Mouse (Mus musculus) A20 (cell line): Measurements from ENCODE around the gene Zbtb41.
"Not testable (repeated sequence)": the region's sequence is repeated elsewhere in the genome, so short reads cannot be mapped to it uniquely, and the experiment has no call there.

Experiments used
- DNase-seq: peaks from one replicate; pipeline ENCODE4 v3.0.0-alpha.2; 2011; ENCODE audit warnings: low read depth, low spot score

The Zbtb41 gene

DNA sequence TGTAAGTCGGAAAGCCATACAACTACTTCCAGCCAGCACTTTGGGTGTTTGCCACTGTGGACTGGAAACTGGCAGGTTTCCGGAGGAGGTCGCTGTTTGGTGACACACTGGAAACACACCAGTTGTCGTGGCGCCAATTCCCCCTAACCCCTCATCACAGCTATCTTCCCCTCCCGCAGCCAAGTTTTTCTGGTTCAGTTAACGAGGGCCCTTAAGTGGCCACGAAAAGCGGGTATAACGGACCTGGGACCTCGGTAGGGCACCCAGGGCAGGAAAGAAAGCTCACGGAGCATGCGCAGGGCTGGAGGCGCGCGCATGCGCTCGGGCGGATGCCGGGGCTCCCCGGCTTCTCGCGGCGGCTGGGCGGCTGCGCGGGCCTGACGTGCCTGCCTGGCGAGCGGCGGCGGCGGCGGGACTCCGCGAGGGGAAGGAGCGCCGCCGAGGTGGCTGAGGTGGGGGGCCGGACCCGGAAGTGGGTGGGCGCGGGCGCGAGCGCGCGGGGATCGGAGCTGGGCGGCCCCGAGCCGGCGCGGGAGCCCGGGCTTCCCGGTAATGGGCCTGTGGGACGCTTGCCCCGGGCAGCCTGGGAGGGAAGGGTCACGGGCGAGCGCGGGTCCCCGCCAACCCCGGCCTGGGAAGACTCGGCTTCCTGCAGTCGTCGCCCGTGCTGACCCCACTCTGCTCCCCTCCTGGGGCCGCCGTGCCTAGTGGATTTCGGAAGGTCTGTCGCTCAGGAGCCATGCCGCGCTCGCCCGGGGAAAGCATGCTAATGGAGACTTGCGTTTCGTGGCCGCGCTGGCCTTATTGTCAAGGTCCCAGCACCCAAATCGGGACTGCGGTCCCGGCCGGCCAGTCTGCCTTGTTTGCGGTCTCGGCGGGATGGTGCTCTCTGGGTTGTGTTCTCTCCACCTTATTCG is at the start of gene Zbtb41:
Zbtb41 (plus strand) TSS at position 414 of the 917 bp plus-strand sequence.
- peak; percentile 94 for DNase-seq

DNA sequence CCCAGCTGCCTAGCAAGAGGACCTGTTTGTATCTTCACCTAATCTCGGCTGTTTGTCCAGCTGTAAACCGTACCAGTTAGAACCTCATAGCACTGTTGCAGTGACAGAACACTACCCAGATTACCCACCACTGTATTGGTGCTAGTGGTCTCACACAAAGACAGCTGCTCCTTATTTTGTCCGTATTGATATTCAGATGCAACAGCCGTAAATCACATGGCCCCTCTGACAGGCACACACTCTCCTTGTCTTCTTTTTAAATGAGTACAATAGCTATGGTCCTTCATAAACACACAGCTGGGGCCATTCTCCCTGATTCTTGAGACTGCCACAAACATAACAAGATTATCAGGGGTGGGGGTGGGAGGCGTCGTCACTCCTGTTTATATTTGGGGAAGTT is 46.2 kb upstream of the Zbtb41 start:
- DNase-seq = no peak

DNA sequence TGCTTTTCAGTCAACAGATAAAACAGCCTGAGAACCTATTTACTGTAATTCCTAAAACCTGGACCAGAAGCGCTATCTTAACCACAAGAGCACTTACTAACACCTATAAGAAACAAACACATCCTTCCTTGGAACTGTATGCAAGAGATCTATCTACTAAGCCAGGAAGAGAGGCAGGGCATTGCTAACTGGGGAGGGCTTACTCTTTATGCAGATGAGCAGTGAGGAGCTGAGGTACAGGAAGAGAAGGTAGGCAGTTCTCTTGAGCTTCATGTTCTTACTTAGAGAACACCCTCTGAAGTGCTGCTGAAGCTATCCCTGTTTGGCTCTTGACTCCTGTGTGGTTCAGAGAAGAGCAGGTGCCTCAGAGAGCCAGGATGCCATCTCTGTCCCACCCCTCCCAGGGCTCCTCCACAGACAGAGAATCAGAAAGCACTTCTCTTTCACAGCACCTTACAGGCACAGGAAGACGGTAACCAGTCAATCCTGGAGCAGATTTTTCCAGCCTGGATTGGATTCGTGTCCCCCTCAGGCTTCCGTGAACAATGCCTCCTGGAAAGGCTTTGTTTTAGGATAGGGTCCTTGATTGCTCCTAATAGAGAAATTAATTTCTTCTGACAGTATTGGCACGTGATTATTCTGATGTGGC is 45.3 kb upstream of the Zbtb41 start, which contains the start of gene Crb1:
Crb1 (minus strand) TSS at position 463 of the 649 bp plus-strand sequence.
- no peak for DNase-seq

DNA sequence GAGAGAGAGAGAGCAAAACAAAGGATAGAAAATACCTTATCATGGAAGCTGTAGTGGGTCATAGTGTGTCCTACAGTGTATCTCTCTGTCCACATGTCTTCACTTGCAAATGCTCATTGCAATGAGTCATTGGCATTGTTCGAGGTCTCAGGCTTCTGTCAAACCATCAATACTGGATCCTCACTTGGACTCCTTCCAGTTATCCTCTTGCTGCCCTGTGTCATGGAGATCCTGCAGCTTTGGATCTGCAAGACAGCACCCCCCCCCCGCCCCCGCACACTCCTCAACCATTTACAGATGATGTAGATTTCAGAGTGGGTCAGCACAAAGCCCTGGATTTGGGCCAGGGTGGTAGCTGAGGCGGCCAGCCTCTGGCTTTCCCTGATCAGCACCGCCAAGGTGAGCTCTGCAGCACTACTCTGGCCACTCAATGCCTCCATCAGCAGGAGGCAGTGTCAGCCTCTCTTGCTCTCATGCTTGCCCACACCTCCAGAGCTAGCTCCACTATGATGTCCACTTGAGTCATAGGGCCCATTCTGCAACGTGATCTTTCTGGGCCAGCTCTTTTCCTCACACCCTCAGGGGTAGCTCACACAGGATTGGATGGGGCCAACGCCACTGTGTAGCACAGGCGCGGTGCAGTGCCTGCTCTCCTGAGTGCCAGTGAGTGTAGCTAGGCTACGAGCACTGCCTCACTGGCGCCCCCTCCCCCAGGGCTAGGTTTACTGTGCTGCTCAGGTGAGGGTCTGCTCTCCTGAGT is 43.0 kb upstream of the Zbtb41 start:
- no peak for DNase-seq

DNA sequence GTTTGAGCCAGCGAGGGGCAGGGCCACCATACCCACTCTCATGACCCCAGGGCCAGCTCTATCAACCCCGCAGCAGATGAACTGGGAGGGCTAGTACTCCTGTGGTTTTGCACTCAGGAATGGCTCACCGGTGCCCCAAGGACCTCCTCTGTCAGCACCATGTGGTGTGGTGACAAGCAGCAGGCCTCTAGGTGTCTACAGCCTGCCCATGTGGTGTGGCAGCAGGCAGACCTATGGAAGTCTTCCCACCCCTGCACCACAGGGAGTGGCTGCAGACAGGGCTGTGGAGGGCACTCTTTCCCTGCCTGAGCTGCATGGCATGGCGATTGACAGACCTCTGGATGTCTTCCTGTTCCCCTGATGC is 42.5 kb upstream of the Zbtb41 start:
- DNase-seq = no peak

DNA sequence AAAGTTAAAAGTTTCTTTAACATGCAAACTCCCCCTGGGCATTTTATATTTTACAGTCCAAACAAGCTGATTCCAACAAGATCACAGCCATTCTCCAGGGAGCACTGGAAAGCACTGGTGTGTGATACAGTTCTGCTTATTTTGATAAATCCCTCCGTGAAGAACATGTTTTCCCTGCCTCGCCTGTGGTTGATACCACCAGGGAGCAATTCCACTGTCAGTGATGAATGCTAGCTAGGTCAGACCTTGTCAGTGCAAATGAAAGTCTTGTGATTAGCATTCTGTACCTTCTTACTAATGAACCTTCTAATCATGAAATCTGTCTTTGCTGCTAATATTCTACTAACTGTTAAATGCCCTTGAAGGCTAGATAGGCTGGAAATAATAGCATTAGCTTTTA is 30.3 kb upstream of the Zbtb41 start:
- DNase-seq = no peak

DNA sequence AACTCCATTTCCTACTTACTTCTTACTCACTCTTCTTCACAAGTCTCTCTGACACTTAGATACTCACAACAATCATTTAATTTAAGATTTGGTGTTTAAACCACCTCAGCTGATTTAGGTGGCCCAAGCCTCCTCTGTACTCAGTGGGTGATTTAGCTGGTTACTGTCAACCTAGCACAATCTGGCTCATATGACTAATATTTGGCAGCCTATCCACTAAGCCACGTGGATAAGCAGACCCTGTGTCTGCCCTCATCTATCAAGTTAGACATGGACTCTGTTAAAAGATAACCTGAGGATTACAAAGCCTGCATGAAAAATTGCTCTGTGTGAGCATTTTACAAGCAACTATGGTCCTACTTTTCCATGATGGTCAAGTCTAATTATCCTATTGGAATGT is 25.5 kb upstream of the Zbtb41 start:
- DNase-seq = no peak

DNA sequence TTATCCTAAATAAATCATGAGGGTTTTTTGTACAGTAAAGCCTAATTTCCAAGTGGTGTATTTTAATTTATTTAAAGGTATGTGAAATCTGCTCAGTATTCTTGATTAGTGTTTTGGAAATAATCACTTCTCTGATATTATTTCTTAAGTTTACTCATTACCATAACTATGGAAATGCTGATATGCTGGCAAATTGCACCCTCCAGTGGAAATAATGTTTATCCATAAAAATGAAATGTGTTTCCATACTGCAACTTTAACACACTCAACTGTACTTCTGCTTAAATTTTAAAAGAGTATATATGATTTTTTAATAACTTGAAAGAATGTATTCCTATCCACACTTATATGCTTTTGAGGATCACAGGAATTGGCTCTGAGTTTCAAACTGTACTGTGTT is 16.3 kb upstream of the Zbtb41 start:
- no peak for DNase-seq

DNA sequence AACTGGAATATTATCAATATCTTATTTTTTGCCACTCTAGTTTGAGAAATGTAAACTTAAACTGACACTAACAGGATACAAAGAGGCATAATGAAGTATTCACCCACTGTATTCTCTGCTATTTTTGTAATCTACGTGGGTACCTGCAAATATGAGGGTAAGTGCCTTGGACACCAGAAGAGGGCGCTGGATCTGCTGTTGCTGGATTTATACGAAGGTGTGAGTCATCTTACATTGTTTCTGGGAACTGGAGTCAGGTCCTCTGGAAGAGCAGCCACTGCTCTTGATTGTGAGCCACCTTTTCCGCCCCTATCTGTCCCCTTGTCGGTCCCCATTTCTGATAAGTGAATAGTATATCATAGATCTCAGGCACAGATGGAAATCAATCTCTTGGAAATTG is 14.4 kb upstream of the Zbtb41 start:
- peak; percentile 30 for DNase-seq

DNA sequence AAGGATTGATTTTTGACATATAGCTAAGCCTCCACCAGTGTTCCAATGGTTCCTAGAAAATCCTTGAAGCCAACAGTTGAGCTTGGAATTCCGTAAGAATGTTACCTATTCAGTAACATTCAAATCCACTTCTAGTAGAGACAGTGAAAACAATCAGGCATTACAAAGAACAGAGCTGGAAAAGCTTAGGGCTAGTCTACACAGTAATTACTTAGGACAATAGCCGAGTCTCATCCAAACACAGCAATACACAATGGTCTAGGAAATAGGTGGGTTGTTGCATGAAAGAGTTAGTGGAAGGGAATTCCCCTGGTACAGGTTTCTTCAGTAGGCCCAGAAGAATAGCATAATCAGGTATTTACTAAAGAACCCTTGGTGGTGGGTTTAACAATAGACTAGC is 9.7 kb upstream of the Zbtb41 start:
- DNase-seq = not testable (repeated sequence)

DNA sequence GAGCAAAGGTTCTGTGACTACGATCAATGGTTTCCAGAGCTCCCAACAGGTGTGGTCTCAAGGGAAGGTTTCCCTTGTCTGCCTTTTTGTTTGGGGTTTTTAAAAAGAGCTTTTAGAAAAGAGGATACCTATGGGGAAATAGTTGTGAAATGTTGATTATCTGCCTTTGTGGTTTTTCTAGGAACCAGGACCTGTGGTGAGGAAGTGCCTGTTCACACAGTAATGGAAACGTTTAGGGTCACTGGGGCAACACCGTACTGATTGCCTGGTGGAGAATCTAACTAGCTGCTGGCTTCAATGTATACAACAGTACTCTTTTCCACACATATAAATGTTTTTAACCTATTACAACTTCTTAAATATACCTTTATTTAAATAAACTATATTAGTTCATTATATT is 8.6 kb upstream of the Zbtb41 start:
- no peak for DNase-seq

DNA sequence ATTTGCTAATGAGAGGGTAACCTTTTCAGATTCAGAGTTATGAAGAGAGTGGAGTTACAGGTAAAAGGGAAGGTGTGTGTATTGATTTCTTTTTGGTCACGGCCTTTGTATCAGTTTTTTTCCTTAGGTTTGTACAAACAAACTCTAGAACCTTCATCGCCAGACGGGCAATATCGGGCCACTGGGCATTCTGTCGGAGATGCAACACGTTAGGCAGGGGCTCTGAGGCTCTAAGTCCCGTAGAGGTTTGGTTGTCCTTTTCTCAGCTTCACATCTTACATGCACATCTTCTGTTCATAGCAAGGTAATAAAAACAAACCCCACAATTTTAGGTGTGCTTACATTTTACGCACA is 590 bp upstream of the Zbtb41 start:
- DNase-seq = no peak

DNA sequence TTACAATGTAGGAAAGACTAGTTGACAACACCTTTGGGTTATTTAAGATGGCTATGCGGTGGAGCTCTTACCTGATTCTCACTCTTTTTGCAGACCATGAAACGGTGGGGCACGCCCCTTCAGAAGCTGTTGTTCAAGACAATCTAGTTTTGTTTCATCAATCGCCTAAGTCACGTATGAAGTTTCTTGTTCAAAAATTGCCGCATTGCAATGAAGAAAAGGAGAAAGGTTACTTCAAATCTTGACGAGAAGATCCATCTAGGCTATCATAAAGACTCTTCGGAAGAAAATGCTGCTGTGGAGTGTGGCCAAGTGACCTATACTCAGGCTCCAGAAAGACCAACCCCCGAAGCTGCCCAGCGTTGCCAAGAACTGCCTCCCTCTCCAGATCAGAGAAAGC is 853 bp downstream of the Zbtb41 start:
- DNase-seq = peak; percentile 67

DNA sequence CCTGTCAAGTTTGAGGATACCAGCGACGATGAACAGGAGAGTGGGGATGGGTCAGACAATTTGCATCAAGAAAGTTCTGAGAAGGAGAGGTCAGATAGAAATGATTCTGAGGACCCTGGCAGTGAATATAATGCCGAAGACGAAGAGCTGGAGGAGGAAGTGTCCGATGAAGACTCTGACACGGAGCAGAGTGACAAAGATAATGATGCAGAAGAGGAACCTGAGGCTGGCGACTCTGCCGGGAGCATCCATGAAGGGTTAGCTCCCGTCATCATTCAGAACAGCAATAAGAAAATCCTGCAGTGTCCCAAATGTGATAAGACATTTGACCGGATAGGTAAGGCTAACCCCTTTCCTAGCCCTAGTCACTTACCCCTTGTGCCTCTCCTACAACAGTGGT is 1.8 kb downstream of the Zbtb41 start:
- DNase-seq = peak; percentile 34

DNA sequence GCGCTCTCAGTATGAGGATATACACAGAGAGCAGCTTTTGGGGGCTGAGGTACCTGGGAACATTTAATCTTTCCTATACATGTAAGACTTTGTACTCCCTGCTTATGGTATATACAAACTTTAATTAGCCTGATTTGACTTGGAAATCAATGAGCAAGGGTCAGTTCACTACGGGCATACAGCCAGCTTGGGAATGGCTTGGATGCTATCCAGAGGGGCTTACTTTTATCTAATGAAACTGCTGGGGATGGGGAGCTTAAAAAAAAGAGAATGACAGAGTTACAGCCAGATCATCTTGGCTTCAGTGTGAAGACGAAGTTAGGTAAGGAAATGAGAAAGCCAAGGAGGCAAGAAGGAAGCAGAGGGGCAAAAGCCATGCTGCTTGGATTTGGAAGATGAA is 2.9 kb downstream of the Zbtb41 start:
- DNase-seq = no peak

DNA sequence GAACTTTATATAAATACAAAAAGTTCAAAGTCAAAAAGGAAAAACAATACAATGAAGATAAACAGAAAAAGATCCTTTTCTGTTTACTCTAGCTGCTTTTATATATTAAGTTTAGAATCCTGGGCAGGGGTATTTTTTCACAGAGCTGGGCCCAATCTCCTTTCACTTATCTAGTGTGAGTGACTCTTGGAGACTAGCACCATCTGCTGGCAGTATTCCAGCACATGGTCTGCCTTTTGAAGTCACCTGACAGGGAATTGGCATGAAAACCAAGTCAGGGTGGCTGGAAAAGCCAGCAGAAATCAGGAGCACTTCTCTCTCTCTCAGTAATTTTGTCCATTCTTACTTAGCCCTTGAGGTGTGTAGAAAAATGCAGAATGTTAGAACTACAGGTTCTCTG is 16.3 kb downstream of the Zbtb41 start:
- DNase-seq = peak; percentile 63

DNA sequence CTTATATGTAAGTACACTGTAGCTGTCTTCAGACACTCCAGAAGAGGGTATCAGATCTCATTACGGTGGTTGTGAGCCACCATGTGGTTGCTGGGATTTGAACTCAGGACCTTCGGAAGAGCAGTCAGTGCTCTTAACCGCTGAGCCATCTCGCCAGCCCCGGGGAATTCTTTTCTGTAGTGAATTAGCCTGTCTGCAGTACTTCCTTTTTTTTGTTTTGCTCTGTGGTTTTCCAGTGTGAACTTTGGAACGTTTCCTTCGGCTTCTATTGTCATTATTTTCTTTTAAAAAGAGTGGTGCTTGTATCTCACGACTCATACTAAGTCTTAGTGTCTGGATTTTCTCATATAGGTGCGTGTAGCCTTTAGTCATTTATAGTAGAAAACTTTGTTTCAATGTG is 21.0 kb downstream of the Zbtb41 start:
- DNase-seq = not testable (repeated sequence)

DNA sequence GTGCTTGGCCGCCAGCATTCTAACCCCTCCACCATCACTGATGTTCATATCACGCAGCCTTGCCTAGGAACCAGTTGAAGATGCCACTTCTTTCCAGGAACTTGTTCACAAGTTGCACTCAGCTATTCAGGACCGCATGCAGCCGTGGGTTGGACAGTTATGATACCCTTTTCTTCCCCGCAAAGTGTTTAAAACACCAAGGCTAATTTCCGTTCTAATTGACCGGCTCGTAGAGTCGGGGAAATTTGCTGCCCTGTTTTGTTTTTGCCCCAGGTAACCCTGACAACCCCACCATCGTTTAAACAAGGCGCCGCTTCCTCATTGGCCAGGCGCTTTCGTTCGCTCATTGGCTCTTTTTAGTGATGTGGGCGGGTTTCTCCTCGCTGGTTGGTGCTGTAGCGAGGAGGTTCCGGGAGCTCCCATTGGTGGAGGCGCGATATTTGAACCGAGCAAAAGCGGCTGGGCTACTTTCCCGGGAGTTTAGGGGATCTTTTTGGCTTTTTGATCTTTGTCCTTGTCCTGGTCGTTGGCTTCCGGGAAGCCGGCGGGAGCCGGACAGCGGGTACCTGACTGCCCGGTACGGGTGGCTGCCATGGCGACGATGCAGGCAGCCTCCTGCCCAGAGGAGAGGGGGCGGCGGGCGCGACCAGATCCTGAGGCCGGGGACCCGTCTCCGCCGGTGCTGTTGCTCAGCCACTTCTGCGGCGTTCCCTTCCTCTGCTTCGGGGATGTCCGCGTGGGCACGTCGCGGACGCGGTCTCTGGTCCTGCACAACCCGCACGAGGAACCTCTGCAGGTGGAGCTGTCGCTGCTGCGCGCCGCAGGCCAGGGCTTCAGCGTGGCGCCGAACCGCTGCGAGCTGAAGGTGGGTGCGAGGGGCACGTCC is 32.5 kb downstream of the Zbtb41 start, which contains the start of gene Aspm:
Aspm (plus strand) TSS at position 433 of the 886 bp plus-strand sequence.
- DNase-seq = peak; percentile 96

DNA sequence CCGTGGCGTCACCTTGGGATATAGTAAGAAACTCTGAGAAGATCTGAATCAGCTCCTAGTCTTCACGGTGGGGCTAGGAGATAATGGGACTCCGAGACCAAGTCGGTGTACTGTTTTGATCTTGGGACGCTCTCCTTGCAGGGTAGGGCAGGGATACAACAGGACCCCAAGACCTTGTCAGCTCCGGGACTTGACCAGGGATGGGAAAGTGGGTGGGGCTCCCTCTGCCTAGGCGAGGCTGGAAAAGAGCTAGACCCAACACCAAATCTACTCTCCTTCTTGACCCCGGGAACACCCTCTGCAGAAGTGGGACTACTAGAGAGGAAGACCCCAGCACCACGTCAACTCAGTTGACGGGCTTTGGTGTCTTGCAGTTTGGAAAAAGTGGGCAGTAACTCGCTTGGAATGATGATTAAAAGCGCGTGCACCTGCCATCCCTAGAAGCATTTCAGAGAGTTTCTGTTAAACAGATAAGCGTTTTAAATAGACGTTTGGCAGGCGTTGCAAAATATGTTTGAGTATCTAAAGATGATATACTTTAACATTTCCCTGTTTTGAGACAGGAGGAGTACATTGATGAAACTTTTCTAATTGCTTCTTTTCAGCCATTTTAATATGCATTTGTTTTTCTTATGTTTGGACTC is 33.3 kb downstream of the Zbtb41 start:
- DNase-seq = no peak

DNA sequence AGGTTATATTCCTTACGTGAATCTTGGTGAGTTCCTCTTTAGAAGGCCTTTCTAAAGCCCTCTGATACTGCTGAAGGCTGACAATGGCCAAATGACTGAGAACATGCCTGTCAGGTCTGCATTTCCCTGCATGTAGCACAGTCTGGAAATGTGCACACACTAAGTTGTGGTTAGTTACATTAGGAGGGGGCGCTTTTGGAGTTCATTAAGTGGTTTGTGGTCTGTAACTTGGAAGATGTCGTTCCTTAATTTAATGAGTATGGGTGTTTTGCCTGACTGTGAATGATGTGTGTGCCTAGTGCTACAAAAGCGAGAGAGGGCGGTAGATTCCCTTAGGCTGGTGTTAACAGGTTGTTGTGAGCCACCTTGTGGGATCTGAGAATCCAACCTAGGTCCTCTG is 38.7 kb downstream of the Zbtb41 start:
- DNase-seq = no peak

DNA sequence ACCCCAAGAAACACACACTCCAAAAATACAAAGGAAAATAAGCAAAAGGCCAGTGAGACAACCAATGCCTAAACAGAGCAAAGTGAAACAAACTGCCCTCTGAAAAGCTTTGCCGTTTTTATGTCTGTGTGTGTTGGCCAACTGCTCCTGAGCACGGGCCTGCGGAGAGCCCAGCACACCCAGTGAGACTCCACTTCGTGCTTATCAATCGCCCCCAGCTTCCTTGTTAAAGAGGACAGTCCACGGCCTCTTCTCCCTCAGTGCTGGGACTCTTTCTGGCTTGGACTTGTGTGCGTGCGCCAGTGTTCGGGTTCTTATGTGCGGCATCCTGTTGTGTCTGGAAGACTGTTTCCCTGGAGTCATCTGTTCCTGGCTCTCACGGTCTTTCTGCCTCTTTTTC is 43.8 kb downstream of the Zbtb41 start:
- no peak for DNase-seq
